Mouse (Mus musculus) A20 (cell line): ENCODE data around the gene Moxd1.
A peak's percentile ranks its signal among the peaks of the same experiment; 100 is the strongest.
"Not testable (repeated sequence)": the region's sequence is repeated elsewhere in the genome, so short reads cannot be mapped to it uniquely, and the experiment has no call there.

Experiments used
- DNase-seq: peaks from one replicate; pipeline ENCODE4 v3.0.0-alpha.2; 2011; ENCODE audit warnings: low read depth, low spot score

Moxd1 gene

GRCm38 (mm10) chr10:24267520-24267919 is 44.2 kb downstream of the Moxd1 start:
- DNase-seq, result no peak

GRCm38 (mm10) chr10:24271077-24271637 is 47.8 kb downstream of the Moxd1 start:
- DNase-seq, result no peak

- DNase-seq, result no peak
These were observed 52.9 kb downstream of the Moxd1 start for GRCm38 (mm10) chr10:24276211-24276610.

GRCm38 (mm10) chr10:24282650-24283049 is 59.3 kb downstream of the Moxd1 start:
- DNase-seq, result no peak

- DNase-seq, result no peak
These were observed 68.3 kb downstream of the Moxd1 start for GRCm38 (mm10) chr10:24291611-24292010.

GRCm38 (mm10) chr10:24292671-24293070 is 69.4 kb downstream of the Moxd1 start:
- DNase-seq, result no peak

- no peak for DNase-seq
These were observed 73.3 kb downstream of the Moxd1 start for GRCm38 (mm10) chr10:24296608-24297007.

GRCm38 (mm10) chr10:24297792-24298191 is 74.5 kb downstream of the Moxd1 start:
- DNase-seq, result peak; percentile 46

- peak; percentile 66 for DNase-seq
These were observed 75.2 kb downstream of the Moxd1 start for GRCm38 (mm10) chr10:24298260-24299244.

- DNase-seq, result peak; percentile 89
These were observed 88.9 kb downstream of the Moxd1 start for GRCm38 (mm10) chr10:24312191-24312611.

- DNase-seq, result no peak
These were observed 94.0 kb downstream of the Moxd1 start for GRCm38 (mm10) chr10:24317126-24317836.

- DNase-seq, result no peak
These were observed 97.0 kb downstream of the Moxd1 start for GRCm38 (mm10) chr10:24320326-24320725.

GRCm38 (mm10) chr10:24323066-24323465 is 99.7 kb downstream of the Moxd1 start:
- DNase-seq, result no peak

GRCm38 (mm10) chr10:24327265-24327664 is 103.9 kb downstream of the Moxd1 start:
- not testable (repeated sequence) for DNase-seq

- peak; percentile 14 for DNase-seq
These were observed 109.5 kb downstream of the Moxd1 start for GRCm38 (mm10) chr10:24332799-24333198.

- no peak for DNase-seq
These were observed 116.4 kb downstream of the Moxd1 start for GRCm38 (mm10) chr10:24339593-24340143.

GRCm38 (mm10) chr10:24340551-24341213 is 117.4 kb downstream of the Moxd1 start:
- DNase-seq, result no peak

GRCm38 (mm10) chr10:24341214-24341589 is 117.9 kb downstream of the Moxd1 start:
- no peak for DNase-seq

- no peak for DNase-seq
These were observed 119.8 kb downstream of the Moxd1 start for GRCm38 (mm10) chr10:24343068-24343467.
